Mouse (Mus musculus): ENCODE measurements around the gene Hoxd10.

GRCm38 (mm10) chr2:74695813-74696430, 4.2 kb downstream of the Hoxd10 start:
- no peak for TF ChIP-seq CTCF (IDR thresholded peaks at IDR 0.05; ENCODE audit: low read depth, low read length)
- no peak for TF ChIP-seq POLR2A (IDR thresholded peaks at IDR 0.05; ENCODE audit: extremely low read depth, insufficient read depth, low read length)
